Mouse (Mus musculus) cortical plate, adult 2 months (tissue): ENCODE results near the gene Sept1.

ENCODE experiments used
- CTCF ChIP-seq: fragments of 200-500 bp; IDR thresholded peaks from 2 replicates; pipeline ENCODE4 v1.5.1; 2011; ENCODE audit warnings: mild to moderate bottlenecking, control low read depth, low read length; ENCODE audit not compliant: insufficient read depth; ENCODE audit errors: extremely low read depth
- POLR2A ChIP-seq: fragments of 200-500 bp; IDR thresholded peaks from 2 replicates; pipeline ENCODE4 v1.6.1; 2011; ENCODE audit warnings: mild to moderate bottlenecking, low read length, control low read depth; ENCODE audit not compliant: insufficient read depth; ENCODE audit errors: extremely low read depth

- no peak for TF ChIP-seq CTCF
- no peak for TF ChIP-seq POLR2A
Measured at GRCm38 (mm10) chr7:127165607-127166493, 67.1 kb downstream of the Sept1 start.
